Mouse (Mus musculus) heart, embryonic 11.5 days (tissue): ENCODE measurements around the gene Dleu7. TPM values are rescaled to one million over a fixed set of nuclear protein-coding genes. Genes with fewer than 3 reads are reported as not detected.
A peak's percentile ranks its signal among the peaks of the same experiment; 100 is the strongest.

Experiments used
- ATAC-seq: fragments of 200-750 bp; cut with Nextera tagmentation; replicated peaks from 2 replicates; pipeline ENCODE4 v1.8.0; 2017; ENCODE audit warnings: moderate library complexity; ENCODE audit not compliant: insufficient number of reproducible peaks, low FRiP score, low TSS enrichment
- H3K27ac ChIP-seq: fragments of 300-500 bp; sonication (generic); 2 replicates; pipeline ENCODE4 v1.5.1; 2014; ENCODE audit warnings: mild to moderate bottlenecking, low read depth, low read length
- H3K27me3 ChIP-seq: fragments of 300-500 bp; sonication (generic); 2 replicates; pipeline ENCODE4 v1.6.1; 2014; ENCODE audit warnings: mild to moderate bottlenecking, low read length, mixed read lengths; ENCODE audit not compliant: control insufficient read depth, insufficient read depth
- H3K36me3 ChIP-seq: fragments of 300-500 bp; sonication (generic); 2 replicates; pipeline ENCODE4 v1.6.1; 2014; ENCODE audit warnings: mild to moderate bottlenecking, low read length, moderate library complexity, mixed read lengths; ENCODE audit not compliant: control insufficient read depth, insufficient read depth
- H3K4me1 ChIP-seq: fragments of 300-500 bp; sonication (generic); 2 replicates; pipeline ENCODE4 v1.6.1; 2014; ENCODE audit warnings: low read length; ENCODE audit not compliant: control insufficient read depth, insufficient read depth
- H3K4me2 ChIP-seq: fragments of 300-500 bp; sonication (generic); 2 replicates; pipeline ENCODE4 v1.6.1; 2014; ENCODE audit warnings: mild to moderate bottlenecking, moderate library complexity
- H3K4me3 ChIP-seq: fragments of 300-500 bp; sonication (generic); 2 replicates; pipeline ENCODE4 v1.5.1; 2014; ENCODE audit warnings: low read depth, low read length
- H3K9ac ChIP-seq: fragments of 300-500 bp; sonication (generic); 2 replicates; pipeline ENCODE4 v1.6.1; 2014; ENCODE audit warnings: mild to moderate bottlenecking, low read depth, low read length, moderate library complexity
- H3K9me3 ChIP-seq: fragments of 300-500 bp; sonication (generic); replicated peaks from 2 replicates; pipeline ENCODE4 v1.6.1; 2016; ENCODE audit warnings: low read length; ENCODE audit not compliant: control insufficient read depth
- WGBS: fragments of 180-500 bp; shearing (Covaris S2); extraction: QIAGEN DNeasy Blood & Tissue Kit; methylation state at CpG from one replicate; pipeline ENCODE4 v1.1.7; 2014; ENCODE audit not compliant: insufficient replicate concordance; 5-methylcytosine and 5-hydroxymethylcytosine counted together
- polyA plus RNA-seq: library from polyadenylated mRNA; unstranded; fragments of >200 nt; fragmentation: Nextera tagmentation; extraction: Ambion mirVana; gene quantifications from 2 replicates; pipeline ENCODE4 v1.2.1, GENCODE M21; 2014

The Dleu7 gene
- polyA plus RNA-seq, 1 experiment from 2014 or later = 0.82 TPM

GRCm38 (mm10) chr14:62258978-62259536 is 33.8 kb downstream of the Dleu7 start:
- no peak overlapping the region for H3K4me2 ChIP-seq

DNA sequence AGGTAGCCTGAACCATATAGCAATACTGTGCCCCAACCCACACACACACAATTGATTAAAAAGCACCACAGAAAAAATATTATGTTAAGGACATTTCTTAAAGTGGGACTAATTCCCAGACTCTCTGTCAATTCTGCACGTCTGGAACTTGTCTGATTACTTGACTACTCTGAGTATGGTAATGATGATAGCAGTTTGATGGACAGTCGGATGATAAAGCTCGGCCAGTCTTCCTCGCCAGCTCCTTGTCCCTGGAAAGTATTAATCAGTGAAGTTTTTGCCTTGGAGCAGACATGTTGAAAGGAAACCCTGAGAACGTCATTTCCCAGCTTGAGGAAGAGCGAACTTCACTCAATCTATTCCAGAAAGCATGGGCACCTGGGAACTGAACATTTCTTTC is 34.7 kb downstream of the Dleu7 start:
- H3K4me2 ChIP-seq = no peak overlapping the region
- no peaks in the 10 kb centered on the region for H3K36me3 ChIP-seq
- H3K4me3 ChIP-seq = no peak overlapping the region
- 16% methylated on average over 6 of the region's 6 CpGs for WGBS
- H3K27ac ChIP-seq = peak overlapping the region; percentile 31; the same call in 1 of the 2 replicates
- ATAC-seq = no peak
- no peaks in the 10 kb centered on the region for H3K9me3 ChIP-seq
- H3K4me1 ChIP-seq = peaks cover 18% of the 10 kb centered on the region
- no peak overlapping the region for H3K9ac ChIP-seq
- H3K27me3 ChIP-seq = no peaks in the 10 kb centered on the region

More at GRCm38 (mm10) chr14:62258978-62259536, 33.8 kb downstream of the Dleu7 start:
- Histone ChIP-seq H3K27me3 (no peaks in the 10 kb centered on the region), H3K27ac (peak overlapping the region; percentile 31), H3K36me3 (no peaks in the 10 kb centered on the region), H3K9ac (no peak overlapping the region), H3K9me3 (no peaks in the 10 kb centered on the region), H3K4me3 (no peak overlapping the region), H3K4me1 (peaks cover 18% of the 10 kb centered on the region)
- ATAC-seq = no peak
- 42% methylated on average over 10 of the region's 10 CpGs for WGBS

DNA sequence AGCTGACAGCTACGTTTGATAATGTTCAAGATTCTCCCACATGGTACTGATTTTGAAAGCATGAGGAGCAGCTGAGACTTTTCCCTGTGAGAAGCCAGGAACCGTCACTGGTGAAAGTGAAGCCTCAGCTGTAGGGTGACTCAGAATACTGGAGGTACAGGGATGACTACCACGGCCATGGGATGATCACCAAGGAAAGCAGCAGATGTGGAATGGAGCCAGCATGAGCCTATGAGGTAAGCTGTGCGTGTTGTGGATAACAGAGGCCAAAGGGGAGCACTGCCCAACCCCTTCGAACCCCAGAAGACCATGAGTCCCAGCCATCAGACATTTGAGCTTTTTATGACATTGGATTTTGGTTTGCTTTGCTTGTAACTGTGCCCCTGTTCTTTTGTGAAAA is 36.8 kb downstream of the Dleu7 start:
- no peaks in the 10 kb centered on the region for H3K9me3 ChIP-seq
- no peak for ATAC-seq
- H3K4me2 ChIP-seq = no peak overlapping the region
- peaks cover 18% of the 10 kb centered on the region for H3K4me1 ChIP-seq
- no peak overlapping the region for H3K4me3 ChIP-seq
- H3K9ac ChIP-seq = no peak overlapping the region
- H3K27ac ChIP-seq = no peak overlapping the region
- H3K27me3 ChIP-seq = no peaks in the 10 kb centered on the region
- H3K36me3 ChIP-seq = no peaks in the 10 kb centered on the region
- 77% methylated on average over 5 of the region's 5 CpGs for WGBS

- Histone ChIP-seq H3K4me3 (no peak overlapping the region), H3K9ac (no peak overlapping the region), H3K27ac (no peak overlapping the region), H3K9me3 (no peaks in the 10 kb centered on the region), H3K27me3 (no peaks in the 10 kb centered on the region), H3K4me2 (no peak overlapping the region), H3K36me3 (no peaks in the 10 kb centered on the region), H3K4me1 (peaks cover 12% of the 10 kb centered on the region)
- 74% methylated on average over 8 of the region's 8 CpGs for WGBS
- ATAC-seq = no peak
Observed at GRCm38 (mm10) chr14:62254371-62254770, 38.5 kb downstream of the Dleu7 start.

GRCm38 (mm10) chr14:62251999-62252398 is 40.8 kb downstream of the Dleu7 start:
- no peaks in the 10 kb centered on the region for H3K36me3 ChIP-seq
- H3K27me3 ChIP-seq = no peaks in the 10 kb centered on the region
- ATAC-seq = 0 out of 2 replicates have a peak, but pooled peaks have one; percentile 26
- H3K4me3 ChIP-seq = no peak overlapping the region
- WGBS = 7% methylated on average over 4 of the region's 4 CpGs
- H3K4me2 ChIP-seq = no peak overlapping the region
- no peaks in the 10 kb centered on the region for H3K4me1 ChIP-seq
- no peak overlapping the region for H3K27ac ChIP-seq
- no peaks in the 10 kb centered on the region for H3K9me3 ChIP-seq
- no peak overlapping the region for H3K9ac ChIP-seq

DNA sequence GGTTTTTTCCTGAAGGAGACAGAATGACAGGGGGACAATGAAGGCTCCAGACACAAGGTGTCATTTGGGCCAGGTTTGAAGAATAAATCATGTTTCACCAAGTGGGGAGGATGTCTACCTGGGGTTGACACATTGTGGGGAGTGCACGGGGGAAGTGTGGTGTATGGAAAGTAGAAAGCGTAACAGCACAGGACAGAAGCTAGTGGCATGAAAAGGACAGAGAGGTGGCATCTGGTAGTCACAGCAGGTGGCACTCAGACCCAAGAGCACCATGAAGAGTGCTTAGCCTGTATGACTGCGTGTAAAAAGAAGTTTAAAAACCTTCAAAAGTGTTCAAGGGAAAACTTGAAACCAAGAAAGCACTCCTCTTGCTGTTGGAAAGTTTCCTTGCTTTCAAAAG is 42.8 kb downstream of the Dleu7 start:
- 67% methylated on average over 3 of the region's 3 CpGs for WGBS

GRCm38 (mm10) chr14:62249251-62249650 is 43.6 kb downstream of the Dleu7 start:
- H3K4me3 ChIP-seq = no peak overlapping the region
- no peaks in the 10 kb centered on the region for H3K27me3 ChIP-seq
- H3K4me2 ChIP-seq = no peak overlapping the region
- H3K9ac ChIP-seq = no peak overlapping the region
- no peak for ATAC-seq
- H3K36me3 ChIP-seq = no peaks in the 10 kb centered on the region
- WGBS = 82% methylated on average over 2 of the region's 2 CpGs
- H3K4me1 ChIP-seq = no peaks in the 10 kb centered on the region
- no peak overlapping the region for H3K27ac ChIP-seq
- H3K9me3 ChIP-seq = no peaks in the 10 kb centered on the region

More for the DNA sequence above, 42.8 kb downstream of the Dleu7 start:
- Histone ChIP-seq H3K4me3 (no peak overlapping the region), H3K27me3 (no peaks in the 10 kb centered on the region), H3K4me2 (no peak overlapping the region), H3K36me3 (no peaks in the 10 kb centered on the region), H3K4me1 (no peaks in the 10 kb centered on the region), H3K27ac (no peak overlapping the region), H3K9me3 (no peaks in the 10 kb centered on the region), H3K9ac (no peak overlapping the region)
- no peak for ATAC-seq

- no peaks in the 10 kb centered on the region for H3K36me3 ChIP-seq
- H3K4me3 ChIP-seq = no peak overlapping the region
- no peaks in the 10 kb centered on the region for H3K27me3 ChIP-seq
- no peak overlapping the region for H3K9ac ChIP-seq
- H3K9me3 ChIP-seq = no peaks in the 10 kb centered on the region
- WGBS = 83% methylated on average over 10 of the region's 10 CpGs
- H3K27ac ChIP-seq = no peak overlapping the region
- no peak for ATAC-seq
- H3K4me1 ChIP-seq = no peaks in the 10 kb centered on the region
- H3K4me2 ChIP-seq = no peak overlapping the region
Observed at GRCm38 (mm10) chr14:62248796-62249195, 44.1 kb downstream of the Dleu7 start.

DNA sequence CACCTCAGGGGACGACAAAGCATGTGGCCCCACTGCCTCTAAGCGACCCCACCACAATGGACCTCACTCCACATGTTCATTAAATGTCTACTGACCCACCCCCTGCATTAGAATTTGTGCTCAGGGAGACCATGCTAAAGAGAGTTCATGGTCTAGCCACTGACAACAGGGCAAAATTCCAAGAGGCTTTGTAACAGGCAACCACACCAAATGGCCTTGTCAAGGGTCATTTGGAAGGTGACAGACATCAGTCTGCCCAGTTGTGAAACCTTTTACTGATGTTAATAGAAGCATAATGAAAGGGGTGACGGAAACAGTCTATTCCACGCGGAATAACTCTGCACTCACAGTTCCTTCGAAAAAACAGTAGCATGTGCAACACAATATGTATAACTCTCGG is 44.5 kb downstream of the Dleu7 start:
- no peak for ATAC-seq
- H3K9me3 ChIP-seq = no peaks in the 10 kb centered on the region
- no peak overlapping the region for H3K27ac ChIP-seq
- no peak overlapping the region for H3K4me3 ChIP-seq
- no peaks in the 10 kb centered on the region for H3K36me3 ChIP-seq
- 82% methylated on average over 7 of the region's 7 CpGs for WGBS
- H3K4me1 ChIP-seq = no peaks in the 10 kb centered on the region
- H3K27me3 ChIP-seq = no peaks in the 10 kb centered on the region
- no peak overlapping the region for H3K9ac ChIP-seq
- no peak overlapping the region for H3K4me2 ChIP-seq
